Mouse (Mus musculus) stomach, embryonic 14.5 days (tissue): ENCODE measurements around the gene Cfap99. TPM values are rescaled to one million over a fixed set of nuclear protein-coding genes. Genes with fewer than 3 reads are reported as not detected.

ENCODE experiments used
- ATAC-seq: fragments of 200-750 bp; cut with Nextera tagmentation; 2 replicates; pipeline ENCODE4 v1.8.0; 2017; ENCODE audit warnings: low read depth, moderate TSS enrichment; ENCODE audit not compliant: insufficient number of reproducible peaks, insufficient read depth, low FRiP score
- H3K27ac ChIP-seq: fragments of 300-500 bp; sonication (generic); 2 replicates; pipeline ENCODE4 v1.5.1; 2014; ENCODE audit warnings: mild to moderate bottlenecking, low read length, moderate library complexity, mixed read lengths
- H3K27me3 ChIP-seq: fragments of 300-500 bp; sonication (generic); 2 replicates; pipeline ENCODE4 v1.6.1; 2014; ENCODE audit warnings: low read length, control low read depth, mixed read lengths; ENCODE audit not compliant: control insufficient read depth, insufficient read depth
- H3K36me3 ChIP-seq: fragments of 300-500 bp; sonication (generic); 2 replicates; pipeline ENCODE4 v1.6.1; 2014; ENCODE audit warnings: mild to moderate bottlenecking, control low read depth, low read length, moderate library complexity, mixed read lengths; ENCODE audit not compliant: control insufficient read depth, insufficient read depth
- H3K4me1 ChIP-seq: fragments of 300-500 bp; sonication (generic); 2 replicates; pipeline ENCODE4 v1.6.1; 2014; ENCODE audit warnings: low read length, control low read depth, mixed read lengths; ENCODE audit not compliant: control insufficient read depth, insufficient read depth
- H3K4me2 ChIP-seq: fragments of 300-500 bp; sonication (generic); replicated peaks from 2 replicates; pipeline ENCODE4 v1.6.1; 2014; ENCODE audit warnings: low read depth, low read length, control low read depth
- H3K4me3 ChIP-seq: fragments of 300-500 bp; sonication (generic); 2 replicates; pipeline ENCODE4 v1.5.1; 2014; ENCODE audit warnings: low read depth, low read length, control low read depth
- H3K9ac ChIP-seq: fragments of 300-500 bp; sonication (generic); replicated peaks from 2 replicates; pipeline ENCODE4 v1.6.1; 2014; ENCODE audit warnings: low read depth, mild to moderate bottlenecking, control low read depth, low read length, moderate library complexity, mixed read lengths
- H3K9me3 ChIP-seq: fragments of 300-500 bp; sonication (generic); 2 replicates; pipeline ENCODE4 v1.6.1; 2016; ENCODE audit warnings: low read depth, low read length, control low read depth; ENCODE audit not compliant: control insufficient read depth
- WGBS: fragments of 180-500 bp; shearing (Covaris S2); extraction: QIAGEN DNeasy Blood & Tissue Kit; methylation state at CpG from one replicate; pipeline ENCODE4 v1.1.7; 2014; 5-methylcytosine and 5-hydroxymethylcytosine counted together
- polyA plus RNA-seq: library from polyadenylated mRNA; unstranded; fragments of >200 nt; fragmentation: Nextera tagmentation; extraction: Ambion mirVana; gene quantifications from 2 replicates; pipeline ENCODE4 v1.2.1, GENCODE M21; 2014

Gene Cfap99
- polyA plus RNA-seq, 1 experiment from 2014 or later, result not detected

- H3K27ac ChIP-seq, result no peak overlapping the region
- H3K27me3 ChIP-seq, result 0 out of 2 replicates have a peak, but pooled peaks cover 2% of the 10 kb centered on the region
- H3K9me3 ChIP-seq, result no peaks in the 10 kb centered on the region
- no peak overlapping the region for H3K9ac ChIP-seq
- no peaks in the 10 kb centered on the region for H3K36me3 ChIP-seq
- H3K4me3 ChIP-seq, result no peak overlapping the region
- WGBS, result 94% methylated on average over 2 of the region's 2 CpGs
- ATAC-seq, result no peak
- no peak overlapping the region for H3K4me2 ChIP-seq
- no peaks in the 10 kb centered on the region for H3K4me1 ChIP-seq
Observed at GRCm38 (mm10) chr5:34295141-34295540, 6.7 kb downstream of the Cfap99 start.

GRCm38 (mm10) chr5:34298061-34298460 lies 9.7 kb downstream of the Cfap99 start:
- Histone ChIP-seq H3K4me3 (no peak overlapping the region), H3K36me3 (no peaks in the 10 kb centered on the region), H3K27me3 (no peaks in the 10 kb centered on the region), H3K27ac (no peak overlapping the region), H3K9me3 (no peaks in the 10 kb centered on the region), H3K9ac (no peak overlapping the region), H3K4me2 (no peak overlapping the region), H3K4me1 (no peaks in the 10 kb centered on the region)
- 49% methylated on average over 4 of the region's 4 CpGs for WGBS
- ATAC-seq, result no peak

- Histone ChIP-seq H3K27me3 (no peaks in the 10 kb centered on the region), H3K9me3 (no peaks in the 10 kb centered on the region), H3K9ac (no peak overlapping the region), H3K4me2 (no peak overlapping the region), H3K4me1 (no peaks in the 10 kb centered on the region), H3K27ac (no peak overlapping the region), H3K4me3 (no peak overlapping the region), H3K36me3 (no peaks in the 10 kb centered on the region)
- no peak for ATAC-seq
- 83% methylated on average over 10 of the region's 10 CpGs for WGBS
Observed at GRCm38 (mm10) chr5:34298937-34299535, 10.6 kb downstream of the Cfap99 start.

GRCm38 (mm10) chr5:34302377-34302776 lies 14.0 kb downstream of the Cfap99 start:
- no peak for ATAC-seq
- H3K27me3 ChIP-seq, result no peaks in the 10 kb centered on the region
- H3K36me3 ChIP-seq, result no peaks in the 10 kb centered on the region
- no peak overlapping the region for H3K4me3 ChIP-seq
- H3K9me3 ChIP-seq, result no peaks in the 10 kb centered on the region
- no peaks in the 10 kb centered on the region for H3K4me1 ChIP-seq
- H3K9ac ChIP-seq, result no peak overlapping the region
- H3K4me2 ChIP-seq, result no peak overlapping the region
- H3K27ac ChIP-seq, result no peak overlapping the region
- WGBS, result 77% methylated on average over 7 of the region's 7 CpGs

GRCm38 (mm10) chr5:34309016-34309415 lies 20.6 kb downstream of the Cfap99 start:
- Histone ChIP-seq H3K4me2 (no peak overlapping the region), H3K4me3 (no peak overlapping the region), H3K9ac (no peak overlapping the region), H3K27me3 (no peaks in the 10 kb centered on the region), H3K9me3 (no peaks in the 10 kb centered on the region), H3K27ac (no peak overlapping the region), H3K36me3 (no peaks in the 10 kb centered on the region), H3K4me1 (no peaks in the 10 kb centered on the region)
- 74% methylated on average over 3 of the region's 3 CpGs for WGBS
- no peak for ATAC-seq

GRCm38 (mm10) chr5:34319491-34320034 lies 31.2 kb downstream of the Cfap99 start:
- no peaks in the 10 kb centered on the region for H3K4me1 ChIP-seq
- no peak overlapping the region for H3K4me3 ChIP-seq
- no peak overlapping the region for H3K4me2 ChIP-seq
- H3K36me3 ChIP-seq, result no peaks in the 10 kb centered on the region
- H3K9me3 ChIP-seq, result no peaks in the 10 kb centered on the region
- no peak overlapping the region for H3K27ac ChIP-seq
- no peak overlapping the region for H3K9ac ChIP-seq
- 55% methylated on average over 2 of the region's 2 CpGs for WGBS
- H3K27me3 ChIP-seq, result no peaks in the 10 kb centered on the region
- no peak for ATAC-seq

- peaks cover 4% of the 10 kb centered on the region; the same call in 1 of the 2 replicates for H3K4me1 ChIP-seq
- no peak overlapping the region for H3K4me3 ChIP-seq
Observed at GRCm38 (mm10) chr5:34321236-34321635, 32.8 kb downstream of the Cfap99 start.

GRCm38 (mm10) chr5:34325286-34325685 lies 36.9 kb downstream of the Cfap99 start:
- no peaks in the 10 kb centered on the region for H3K36me3 ChIP-seq
- no peaks in the 10 kb centered on the region for H3K9me3 ChIP-seq
- H3K4me3 ChIP-seq, result no peak overlapping the region
- ATAC-seq, result no peak
- H3K4me2 ChIP-seq, result no peak overlapping the region
- H3K27ac ChIP-seq, result no peak overlapping the region
- H3K27me3 ChIP-seq, result no peaks in the 10 kb centered on the region
- no peak overlapping the region for H3K9ac ChIP-seq
- H3K4me1 ChIP-seq, result peaks cover 7% of the 10 kb centered on the region; the same call in 1 of the 2 replicates

More at GRCm38 (mm10) chr5:34321236-34321635, 32.8 kb downstream of the Cfap99 start:
- Histone ChIP-seq H3K4me2 (no peak overlapping the region), H3K36me3 (no peaks in the 10 kb centered on the region), H3K27ac (no peak overlapping the region), H3K9me3 (no peaks in the 10 kb centered on the region), H3K27me3 (no peaks in the 10 kb centered on the region), H3K9ac (no peak overlapping the region)
- ATAC-seq, result no peak
- 80% methylated on average over 4 of the region's 4 CpGs for WGBS

GRCm38 (mm10) chr5:34326249-34326691 lies 37.9 kb downstream of the Cfap99 start:
- ATAC-seq, result no peak
- no peak overlapping the region for H3K4me3 ChIP-seq
- no peaks in the 10 kb centered on the region for H3K27me3 ChIP-seq
- H3K9ac ChIP-seq, result no peak overlapping the region
- H3K9me3 ChIP-seq, result no peaks in the 10 kb centered on the region
- peak overlapping the region; percentile 54; the same call in 1 of the 2 replicates for H3K4me2 ChIP-seq
- H3K27ac ChIP-seq, result no peak overlapping the region
- no peaks in the 10 kb centered on the region for H3K36me3 ChIP-seq
- peaks cover 7% of the 10 kb centered on the region; the same call in 1 of the 2 replicates for H3K4me1 ChIP-seq
- WGBS, result 31% methylated on average over 4 of the region's 4 CpGs
